Mouse (Mus musculus) gastrocnemius, postnatal 14 days (tissue): ENCODE data around the gene Il1f8. TPM values are rescaled to one million over a fixed set of nuclear protein-coding genes. Genes with fewer than 3 reads are reported as not detected.
"Not testable (repeated sequence)": the region's sequence is repeated elsewhere in the genome, so short reads cannot be mapped to it uniquely, and the experiment has no call there.

Experiments
- DNase-seq: peaks from one replicate; pipeline ENCODE4 v3.0.0; 2021; ENCODE audit warnings: mixed read lengths
- intact Hi-C: fragments of 180-260 bp; cut with DNase I; formaldehyde crosslinking; loops from one replicate; pipeline ENCODE4 v1.15.1; 2025; ENCODE audit warnings: low total_unique reads
- long read RNA-seq, 2 experiments: library from polyadenylated mRNA; stranded (forward); transcript quantifications; one replicate each; pipeline ENCODE4 v2.0.0; 2021
- total RNA-seq, 2 experiments: library from RNA; stranded (reverse); gene quantifications; 2 replicates each; pipeline ENCODE4 v1.2.3; 2021

Il1f8 gene
- not detected for total RNA-seq
- long read RNA-seq, experiment 1, result 0 reads
- long read RNA-seq, experiment 2, result 0 reads

DNA sequence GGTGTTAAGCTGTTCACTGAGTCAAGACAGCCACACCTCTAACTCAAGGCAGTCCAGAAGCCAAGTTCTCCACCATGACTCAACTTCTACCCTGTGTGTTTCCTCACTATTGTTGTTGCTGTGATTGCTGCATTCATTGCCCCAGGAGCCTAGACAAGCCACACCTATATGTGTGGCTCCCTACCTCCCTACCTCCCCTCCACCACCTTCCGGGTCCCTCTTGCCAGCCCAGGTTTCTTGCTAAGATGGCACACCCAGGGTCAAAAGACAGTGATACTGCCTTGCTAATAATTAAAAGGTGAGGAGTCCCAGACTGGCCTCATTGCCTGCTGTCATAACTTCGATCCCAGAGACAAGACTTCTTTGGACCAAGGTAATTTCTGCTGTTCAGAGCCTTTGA is at the start of gene Il1f8:
TSS of gene Il1f8 (plus strand) at position 301 of the 400 bp plus-strand sequence.
- intact Hi-C loops, result no loop called here

DNA sequence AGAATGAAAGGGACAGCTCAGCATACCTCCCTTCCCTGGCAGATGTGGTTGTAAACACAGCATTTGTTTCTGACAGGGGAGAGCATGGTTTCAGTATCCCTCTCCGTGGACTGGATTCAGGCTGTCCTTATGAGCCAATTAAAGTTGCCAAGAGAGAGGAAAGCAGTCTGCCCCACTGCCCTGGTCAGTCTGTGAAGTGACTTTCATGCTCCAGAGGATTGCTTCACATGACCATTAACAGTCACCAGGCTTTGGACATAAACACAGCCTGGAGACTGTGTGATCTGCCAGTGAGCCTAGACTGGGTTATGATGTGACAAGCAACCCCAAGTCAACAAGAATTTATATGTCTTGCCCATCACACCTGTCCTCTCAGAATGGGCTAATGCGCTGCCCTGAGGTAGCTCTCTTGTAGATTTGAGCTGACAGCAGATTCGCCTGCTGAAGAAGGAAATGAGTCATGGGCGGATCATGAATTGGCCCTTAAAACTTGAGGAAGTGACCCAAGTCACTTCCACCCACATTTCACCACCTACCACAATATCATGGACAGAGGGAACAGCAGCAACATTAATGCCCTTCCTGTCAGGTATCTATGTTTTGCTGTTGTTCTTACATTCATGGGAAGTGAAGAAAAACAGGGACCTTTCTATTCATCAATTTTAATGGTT is 49.2 kb upstream of the Il1f8 start:
- DNase-seq, result no peak
- intact Hi-C loops, result no loop called here

More for the DNA sequence above, at the start of gene Il1f8:
- no peak for DNase-seq

DNA sequence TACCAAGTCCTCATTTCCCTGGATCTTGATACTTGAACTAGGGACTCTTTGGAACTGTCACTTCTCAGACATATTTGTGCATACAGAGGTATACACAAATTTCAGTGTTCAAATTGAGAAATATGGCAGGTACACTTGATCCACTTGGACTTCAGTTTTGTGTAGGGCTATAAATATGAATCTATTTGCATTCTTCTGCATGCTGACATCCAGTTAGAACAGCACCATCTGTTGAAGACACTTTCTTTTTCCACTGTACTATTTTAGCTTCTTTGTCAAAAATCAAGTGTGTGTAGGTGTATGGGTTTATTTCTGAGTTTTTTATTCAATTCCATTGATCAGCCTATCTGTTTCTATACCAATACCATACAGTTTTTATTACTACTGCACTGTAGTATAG is 43.9 kb upstream of the Il1f8 start:
- DNase-seq, result no peak
- intact Hi-C loops, result no loop called here

DNA sequence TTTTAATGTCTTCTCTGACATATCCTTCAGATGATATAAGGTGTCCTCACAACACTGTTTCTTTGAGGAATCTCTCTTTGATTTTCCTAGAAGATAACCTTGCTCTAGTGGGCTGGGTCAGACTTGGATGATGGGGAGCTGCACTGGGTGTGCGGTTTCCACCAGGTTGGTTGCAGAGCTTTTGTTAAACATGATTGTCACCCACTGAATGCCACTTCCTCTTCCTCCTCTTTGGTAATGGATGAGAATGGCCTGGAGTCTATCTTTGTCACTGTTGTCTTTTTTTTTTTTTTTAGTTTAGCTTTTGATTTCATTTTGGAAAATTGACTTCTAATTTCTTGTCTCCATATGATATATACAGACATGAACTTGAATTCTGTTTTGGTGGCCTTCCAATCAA is 18.6 kb upstream of the Il1f8 start:
- DNase-seq, result no peak
- intact Hi-C loops, result no loop called here

DNA sequence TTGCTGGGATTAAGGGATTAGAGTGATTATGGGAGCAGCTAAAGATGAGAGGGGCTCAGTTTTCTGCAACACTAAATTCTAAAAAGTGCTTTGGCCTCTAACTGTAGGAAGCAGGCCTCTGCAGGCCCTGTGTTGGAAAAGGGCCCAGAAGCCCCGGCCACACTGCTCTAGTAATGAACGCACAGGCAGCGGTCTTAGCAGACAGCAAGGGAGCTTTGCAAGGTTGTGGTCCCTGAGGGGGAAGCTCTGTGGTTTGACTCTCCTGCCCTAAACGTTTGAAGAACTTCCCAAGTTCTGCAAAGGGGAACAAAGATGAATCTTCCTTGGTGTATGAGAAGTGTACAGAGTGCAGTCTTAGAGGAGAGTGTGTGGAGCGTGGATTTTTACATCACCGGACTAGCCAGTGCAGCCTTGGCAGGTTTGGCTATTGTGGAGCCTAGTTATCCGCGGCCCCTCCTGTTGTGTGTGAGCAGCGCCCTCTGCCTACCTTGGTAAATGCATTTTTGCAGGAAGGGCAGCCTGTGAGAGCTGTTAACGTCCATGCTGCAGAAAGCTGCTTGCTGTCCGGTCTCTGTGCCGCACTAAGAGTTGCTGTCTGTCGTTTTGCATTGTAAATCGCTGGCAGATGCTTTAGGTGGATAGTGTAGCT is 28.8 kb downstream of the Il1f8 start:
- DNase-seq, result peak; percentile 16
- intact Hi-C loops, result not testable (repeated sequence)

DNA sequence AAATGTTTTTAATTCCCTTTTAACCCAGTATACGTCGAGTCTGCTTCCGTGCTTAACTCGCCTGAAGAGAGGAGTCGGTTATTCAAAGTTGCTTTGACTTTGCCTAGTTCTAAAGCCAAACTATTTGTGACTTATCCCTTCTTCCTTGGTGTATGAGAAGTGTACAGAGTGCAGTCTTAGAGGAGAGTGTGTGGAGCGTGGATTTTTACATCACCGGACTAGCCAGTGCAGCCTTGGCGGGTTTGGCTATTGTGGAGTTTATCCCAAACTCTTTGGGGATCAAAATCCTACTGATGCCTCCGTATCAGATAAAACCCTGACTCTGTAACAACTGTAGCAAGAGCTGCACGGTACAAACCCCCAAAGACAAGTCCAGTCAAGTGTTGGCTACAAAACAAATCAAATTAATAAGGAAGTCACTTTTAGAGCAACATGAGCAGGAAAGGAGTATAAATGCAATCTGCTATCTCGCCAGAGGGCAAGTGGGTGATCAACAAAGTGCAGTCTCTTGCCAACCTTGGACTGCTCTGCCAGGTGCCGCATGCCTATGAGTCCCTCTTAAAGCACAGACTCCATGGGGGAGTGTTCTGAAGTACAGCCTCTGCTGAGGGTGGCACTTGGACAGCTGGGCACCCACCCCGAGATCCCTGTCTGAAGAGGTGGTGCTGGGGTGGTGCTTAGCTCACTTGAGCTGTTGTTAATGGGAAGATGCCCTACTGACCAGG is 29.6 kb downstream of the Il1f8 start:
- DNase-seq, intact Hi-C loops: not testable (repeated sequence)

DNA sequence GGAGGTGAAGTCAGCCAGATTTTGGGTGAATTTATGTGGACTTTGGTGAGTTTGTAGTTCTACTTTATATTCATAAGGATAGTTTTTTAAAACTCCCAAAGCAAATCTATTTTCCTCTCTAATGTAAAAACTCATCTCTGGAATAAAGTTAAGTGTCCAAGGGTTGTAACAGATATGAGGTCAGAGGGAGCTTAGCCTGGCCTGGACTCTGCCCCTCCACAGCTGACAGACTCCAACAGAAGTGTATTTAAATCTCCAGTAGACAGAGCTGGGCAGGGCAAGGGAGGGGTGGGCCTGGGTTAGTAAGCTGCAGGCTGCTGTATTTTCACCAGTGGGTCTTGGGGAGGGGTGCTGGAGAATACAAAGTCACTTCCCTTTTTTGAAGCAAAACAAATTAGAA is 31.1 kb downstream of the Il1f8 start:
- intact Hi-C loops, result not testable (repeated sequence)

DNA sequence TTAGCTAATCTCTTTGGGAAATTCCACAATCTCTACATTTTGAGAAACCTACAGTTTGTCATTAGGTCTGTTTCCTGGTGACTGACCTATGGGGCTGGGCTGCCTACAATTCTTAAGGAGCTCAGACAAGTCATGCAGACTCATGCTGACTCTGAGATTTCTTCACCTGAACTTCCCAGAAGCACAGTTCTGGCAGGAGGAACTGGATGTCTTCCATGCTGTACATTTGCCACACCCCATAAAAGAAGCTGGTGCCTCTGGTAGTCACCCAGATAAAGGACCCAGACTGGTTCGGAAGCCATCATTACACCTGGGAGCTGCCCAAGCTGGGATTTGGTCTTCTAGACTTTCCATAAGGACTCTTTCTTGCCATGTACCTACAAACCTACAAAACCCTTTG is 33.2 kb downstream of the Il1f8 start, which contains the start of gene Il1f9:
TSS of gene Il1f9 (plus strand) at position 301 of the 400 bp plus-strand sequence.
- DNase-seq, result no peak
- intact Hi-C loops, result no loop called here

More for the DNA sequence above, 31.1 kb downstream of the Il1f8 start:
- not testable (repeated sequence) for DNase-seq

DNA sequence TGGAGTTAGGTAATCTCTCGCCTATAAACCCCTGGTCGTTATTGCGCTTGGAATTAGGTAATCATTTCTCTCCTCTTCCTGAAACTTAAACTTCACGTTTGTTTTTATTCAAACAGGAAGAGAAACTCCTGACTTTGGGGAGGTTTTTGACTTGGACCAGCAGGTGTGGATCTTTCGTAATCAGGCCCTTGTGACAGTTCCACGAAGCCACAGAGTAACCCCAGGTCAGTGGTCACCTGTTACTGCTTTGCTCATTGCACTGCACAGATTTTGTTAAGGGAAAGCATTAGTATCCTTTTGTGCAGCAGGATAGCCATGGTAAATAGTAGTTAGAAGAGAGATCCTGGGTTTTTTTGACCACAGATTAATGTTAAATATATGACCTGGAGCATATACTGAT is 34.6 kb downstream of the Il1f8 start:
- intact Hi-C loops, result no loop called here

DNA sequence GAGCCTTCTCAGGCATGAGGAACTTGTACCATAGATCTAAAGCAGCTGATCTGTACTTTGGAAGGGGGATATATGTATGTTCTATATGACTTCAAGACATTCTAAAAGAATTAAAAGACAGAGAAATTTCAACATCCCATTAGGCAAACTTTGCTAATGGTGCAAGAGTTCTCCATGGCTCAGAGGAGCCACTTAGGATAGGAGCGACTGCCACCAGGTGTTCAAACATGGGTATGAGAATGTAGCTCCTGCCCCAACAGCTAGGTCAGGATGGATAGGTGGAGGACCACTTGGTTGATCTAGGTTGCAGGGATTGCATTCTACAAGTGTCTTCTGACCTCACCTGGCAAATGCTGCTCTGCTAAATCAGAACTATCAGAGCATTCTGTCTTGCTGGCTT is 35.2 kb downstream of the Il1f8 start:
- intact Hi-C loops, result no loop called here
- no peak for DNase-seq

More for the DNA sequence above, 34.6 kb downstream of the Il1f8 start:
- DNase-seq, result no peak

Other genes with a start within 250 kb of the Il1f8 start
- gene Hnmt, start 103.8 kb upstream of the Il1f8 start, total RNA-seq, result 1 to 10 TPM; 2.8 to 3.3 TPM
- gene Tbpl2, start 56.6 kb upstream of the Il1f8 start, total RNA-seq, result not detected
- not detected for gene Il1f9, start 33.3 kb downstream of the Il1f8 start, total RNA-seq
- not detected for gene Il1f6, start 62.3 kb downstream of the Il1f8 start, total RNA-seq
- not detected for gene Il1f5, start 123.8 kb downstream of the Il1f8 start, total RNA-seq
- not detected for gene Il1f10, start 138.0 kb downstream of the Il1f8 start, total RNA-seq
- not detected for gene Il1rn, start 183.7 kb downstream of the Il1f8 start, total RNA-seq
- under 1 TPM; 0.35 to 0.60 TPM for gene Psd4, start 214.4 kb downstream of the Il1f8 start, total RNA-seq